Mouse (Mus musculus): ENCODE measurements around the gene Spty2d1. TPM values are rescaled to one million over a fixed set of nuclear protein-coding genes. Genes with fewer than 3 reads are reported as not detected.

Spty2d1 gene
- polyA plus RNA-seq, 1 experiment: 3.6 TPM

GRCm38 (mm10) chr7:47022482-47022881 is 14.3 kb upstream of the Spty2d1 start:
- no peaks in the 10 kb centered on the region for H3K36me3 ChIP-seq (ENCODE audit: control insufficient read depth, insufficient read depth, low read length)
- no peak overlapping the region for H3K4me3 ChIP-seq (ENCODE audit: low read depth, low read length)
- no peaks in the 10 kb centered on the region for H3K27me3 ChIP-seq (ENCODE audit: control insufficient read depth, insufficient read depth, low read length)
- TF ChIP-seq POLR2A (IDR thresholded peaks at IDR 0.05; ENCODE audit: low read depth, low read length) (no peak), CTCF (IDR thresholded peaks at IDR 0.05; ENCODE audit: extremely low read depth, insufficient read length, insufficient replicate concordance, low read depth, low read length) (no peak)
- 62% methylated on average over 8 of the region's 8 CpGs for WGBS
- H3K27ac ChIP-seq (ENCODE audit: insufficient read depth, low read depth, low read length): no peak overlapping the region
- H3K4me1 ChIP-seq (ENCODE audit: control insufficient read depth, insufficient read depth, insufficient read length, low read length): peaks cover 8% of the 10 kb centered on the region; the same call in 1 of the 2 replicates

GRCm38 (mm10) chr7:47020956-47021355 is 12.7 kb upstream of the Spty2d1 start:
- Histone ChIP-seq H3K4me1 (ENCODE audit: control insufficient read depth, insufficient read depth, insufficient read length, low read length) (peaks cover 8% of the 10 kb centered on the region; the same call in 1 of the 2 replicates), H3K4me3 (ENCODE audit: low read depth, low read length) (no peak overlapping the region), H3K36me3 (ENCODE audit: control insufficient read depth, insufficient read depth, low read length) (no peaks in the 10 kb centered on the region), H3K27me3 (ENCODE audit: control insufficient read depth, insufficient read depth, low read length) (no peaks in the 10 kb centered on the region), H3K27ac (ENCODE audit: insufficient read depth, low read depth, low read length) (no peak overlapping the region)
- no peak for TF ChIP-seq CTCF (IDR thresholded peaks at IDR 0.05; ENCODE audit: extremely low read depth, insufficient read length, insufficient replicate concordance, low read depth, low read length)
- no peak for TF ChIP-seq POLR2A (IDR thresholded peaks at IDR 0.05; ENCODE audit: low read depth, low read length)
- 17% methylated on average over 8 of the region's 8 CpGs for WGBS

DNA sequence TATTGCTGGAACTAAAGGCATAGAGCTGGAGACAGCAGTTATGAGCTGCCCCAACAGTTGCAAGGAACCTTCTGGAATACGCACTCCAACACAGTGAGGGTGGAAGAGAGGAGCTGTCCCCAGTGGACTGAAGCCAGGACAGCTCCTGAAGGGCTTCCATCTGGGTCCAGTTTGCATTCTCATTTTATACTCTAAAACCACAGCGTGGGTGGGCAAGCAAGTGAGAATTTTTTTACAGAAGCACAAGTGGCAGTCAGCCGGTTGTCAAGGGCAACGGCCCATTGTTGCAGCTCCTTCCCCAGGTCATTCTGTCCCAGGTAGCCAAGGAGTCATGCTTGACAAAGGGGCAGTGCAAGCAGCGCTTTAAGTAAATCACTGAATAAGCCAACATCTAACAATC is 11.4 kb upstream of the Spty2d1 start:
- Histone ChIP-seq H3K4me3 (ENCODE audit: low read depth, low read length) (no peak overlapping the region), H3K4me1 (ENCODE audit: control insufficient read depth, insufficient read depth, insufficient read length, low read length) (peaks cover 14% of the 10 kb centered on the region; the same call in 1 of the 2 replicates), H3K27me3 (ENCODE audit: control insufficient read depth, insufficient read depth, low read length) (no peaks in the 10 kb centered on the region), H3K27ac (ENCODE audit: insufficient read depth, low read depth, low read length) (no peak overlapping the region), H3K36me3 (ENCODE audit: control insufficient read depth, insufficient read depth, low read length) (no peaks in the 10 kb centered on the region)
- 73% methylated on average over 5 of the region's 5 CpGs for WGBS
- no peak for TF ChIP-seq POLR2A (IDR thresholded peaks at IDR 0.05; ENCODE audit: low read depth, low read length)
- no peak for TF ChIP-seq CTCF (IDR thresholded peaks at IDR 0.05; ENCODE audit: extremely low read depth, insufficient read length, insufficient replicate concordance, low read depth, low read length)

DNA sequence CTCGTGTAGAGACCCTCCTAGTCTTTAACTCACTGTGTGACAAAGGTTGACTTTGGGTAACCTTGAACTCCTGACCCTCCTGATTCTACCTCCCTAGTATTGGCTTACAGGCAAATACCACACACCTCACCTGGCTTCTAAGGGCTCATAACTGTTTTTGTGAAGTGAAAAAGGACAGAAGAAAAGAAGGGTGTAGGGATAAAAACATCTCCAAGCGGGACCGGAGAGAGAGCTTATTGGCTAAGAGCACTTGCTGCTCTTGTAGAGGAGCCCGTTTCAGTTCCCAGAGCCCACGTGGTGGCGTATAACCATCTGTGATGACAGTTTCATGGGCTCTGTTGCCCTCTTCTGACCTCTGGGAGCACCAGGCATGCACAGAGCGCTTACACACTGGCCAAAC is 8.9 kb upstream of the Spty2d1 start:
- TF ChIP-seq POLR2A (IDR thresholded peaks at IDR 0.05; ENCODE audit: low read depth, low read length) (no peak), CTCF (IDR thresholded peaks at IDR 0.05; ENCODE audit: extremely low read depth, insufficient read length, insufficient replicate concordance, low read depth, low read length) (no peak)
- H3K4me3 ChIP-seq (ENCODE audit: low read depth, low read length): no peak overlapping the region

DNA sequence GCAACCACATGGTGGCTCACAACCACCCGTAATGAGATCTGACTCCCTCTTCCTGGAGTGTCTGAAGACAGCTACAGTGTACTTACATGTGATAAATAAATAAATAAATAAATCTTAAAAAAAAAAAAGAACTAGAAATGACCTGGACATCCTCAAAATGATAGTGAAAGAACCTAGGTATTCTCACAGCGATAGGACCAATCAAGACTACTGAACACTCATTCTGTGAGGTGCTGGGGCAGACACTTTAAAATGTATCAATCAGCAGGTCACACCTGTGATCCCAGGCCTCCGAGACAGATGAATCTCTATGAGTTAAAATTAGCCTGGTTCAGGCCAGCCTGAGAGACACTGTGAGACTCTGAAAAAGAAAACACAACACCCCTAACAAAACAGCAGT is 8.4 kb upstream of the Spty2d1 start:
- no peaks in the 10 kb centered on the region for H3K27me3 ChIP-seq (ENCODE audit: control insufficient read depth, insufficient read depth, low read length)
- peaks cover 13% of the 10 kb centered on the region; the same call in 1 of the 2 replicates for H3K4me1 ChIP-seq (ENCODE audit: control insufficient read depth, insufficient read depth, insufficient read length, low read length)
- H3K4me3 ChIP-seq (ENCODE audit: low read depth, low read length): no peak overlapping the region
- no peak overlapping the region for H3K27ac ChIP-seq (ENCODE audit: insufficient read depth, low read depth, low read length)
- no peaks in the 10 kb centered on the region for H3K36me3 ChIP-seq (ENCODE audit: control insufficient read depth, insufficient read depth, low read length)
- WGBS: 72% methylated on average over 3 of the region's 3 CpGs
- no peak for TF ChIP-seq POLR2A (IDR thresholded peaks at IDR 0.05; ENCODE audit: low read depth, low read length)
- TF ChIP-seq CTCF (IDR thresholded peaks at IDR 0.05; ENCODE audit: extremely low read depth, insufficient read length, insufficient replicate concordance, low read depth, low read length): no peak

More for the DNA sequence above, 8.9 kb upstream of the Spty2d1 start:
- Histone ChIP-seq H3K27ac (ENCODE audit: insufficient read depth, low read depth, low read length) (no peak overlapping the region), H3K27me3 (ENCODE audit: control insufficient read depth, insufficient read depth, low read length) (no peaks in the 10 kb centered on the region), H3K4me1 (ENCODE audit: control insufficient read depth, insufficient read depth, insufficient read length, low read length) (peaks cover 13% of the 10 kb centered on the region; the same call in 1 of the 2 replicates), H3K36me3 (ENCODE audit: control insufficient read depth, insufficient read depth, low read length) (no peaks in the 10 kb centered on the region)
- 73% methylated on average over 7 of the region's 7 CpGs for WGBS

GRCm38 (mm10) chr7:47015390-47016065 is 7.3 kb upstream of the Spty2d1 start:
- H3K36me3 ChIP-seq (ENCODE audit: control insufficient read depth, insufficient read depth, low read length): no peaks in the 10 kb centered on the region
- WGBS: 5% methylated on average over 6 of the region's 6 CpGs
- H3K27ac ChIP-seq (ENCODE audit: insufficient read depth, low read depth, low read length): peak overlapping the region; percentile 42; the same call in 1 of the 2 replicates
- peaks cover 13% of the 10 kb centered on the region; the same call in 1 of the 2 replicates for H3K4me1 ChIP-seq (ENCODE audit: control insufficient read depth, insufficient read depth, insufficient read length, low read length)
- TF ChIP-seq CTCF (IDR thresholded peaks at IDR 0.05; ENCODE audit: extremely low read depth, insufficient read length, insufficient replicate concordance, low read depth, low read length): peak; percentile 67; the same call in 1 of the 2 replicates
- TF ChIP-seq POLR2A (IDR thresholded peaks at IDR 0.05; ENCODE audit: low read depth, low read length): no peak
- no peaks in the 10 kb centered on the region for H3K27me3 ChIP-seq (ENCODE audit: control insufficient read depth, insufficient read depth, low read length)
- H3K4me3 ChIP-seq (ENCODE audit: low read depth, low read length): peak overlapping the region; percentile 33

GRCm38 (mm10) chr7:47014564-47015389 is 6.6 kb upstream of the Spty2d1 start:
- TF ChIP-seq CTCF (IDR thresholded peaks at IDR 0.05; ENCODE audit: extremely low read depth, insufficient read length, insufficient replicate concordance, low read depth, low read length) (no peak), POLR2A (IDR thresholded peaks at IDR 0.05; ENCODE audit: low read depth, low read length) (no peak)
- 43% methylated on average over 10 of the region's 11 CpGs for WGBS
- Histone ChIP-seq H3K4me3 (ENCODE audit: low read depth, low read length) (no peak overlapping the region), H3K27ac (ENCODE audit: insufficient read depth, low read depth, low read length) (peak overlapping the region; percentile 42; the same call in 1 of the 2 replicates), H3K4me1 (ENCODE audit: control insufficient read depth, insufficient read depth, insufficient read length, low read length) (peaks cover 13% of the 10 kb centered on the region; the same call in 1 of the 2 replicates), H3K36me3 (ENCODE audit: control insufficient read depth, insufficient read depth, low read length) (no peaks in the 10 kb centered on the region), H3K27me3 (ENCODE audit: control insufficient read depth, insufficient read depth, low read length) (no peaks in the 10 kb centered on the region)

Data from small intestine, adult 2 months (tissue).